In the genomic region with DNA sequence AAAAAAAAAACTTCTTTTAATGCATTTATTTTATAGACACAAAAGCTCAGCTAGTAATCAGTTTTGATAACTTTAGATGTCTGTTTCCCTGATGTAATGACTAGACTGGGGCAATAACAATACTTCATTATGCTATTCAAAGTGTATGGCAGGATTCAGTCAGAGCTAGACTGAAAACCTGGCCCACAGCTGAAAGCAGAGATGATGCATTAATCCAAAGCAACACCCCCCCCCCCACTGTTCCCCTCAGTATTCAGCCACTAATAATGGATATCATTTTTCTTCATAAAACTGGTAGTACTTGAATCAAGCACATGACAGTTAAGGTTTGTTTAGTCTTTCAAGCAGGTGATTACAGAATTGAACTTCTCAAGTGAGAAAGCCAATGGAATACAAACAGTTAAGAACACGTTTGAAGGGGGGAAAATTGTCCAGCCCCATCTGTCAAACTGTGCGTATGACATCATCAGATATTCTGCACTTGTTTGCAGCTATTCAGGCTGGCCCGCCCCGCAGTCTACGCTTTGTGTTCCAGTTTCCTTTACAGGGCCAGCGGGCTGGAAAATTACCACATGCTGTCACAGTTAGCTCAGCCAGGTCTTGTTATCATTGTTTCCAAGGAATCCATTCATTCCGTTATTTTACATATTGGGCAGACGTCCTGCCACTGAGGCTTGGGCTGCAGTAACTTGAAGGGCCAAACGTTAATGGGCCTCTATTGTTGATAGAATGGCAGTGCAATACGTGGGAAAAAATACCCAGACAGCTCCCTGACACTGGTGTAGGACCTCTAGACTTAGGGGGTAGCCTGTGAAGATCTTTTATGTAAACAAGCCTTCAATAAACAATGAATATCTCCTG, we compare ENCODE assay signal across 8 mouse cellular contexts.
A peak's percentile ranks its signal among the peaks of the same experiment; 100 is the strongest.
DNase-seq lines count a peak whose midpoint lies in the region; ATAC-seq lines count a peak whose summit lies in the region.
"Had no signal": no experiment of that assay in that cellular context is flagged by ENCODE, and none has a peak within 500 bp of the region (broad histone marks: within the 10 kb centered on the region; RNA-seq: fewer than 3 reads in every experiment).

No protein-coding gene starts in this region.

- H3K36me3 ChIP-seq in hindbrain, embryonic 11.5 days (ENCODE audit: control insufficient read depth, insufficient read depth, low read length): no peaks in the 10 kb centered on the region
- no peaks in the 10 kb centered on the region for H3K36me3 ChIP-seq in lung, embryonic 16.5 days (ENCODE audit: control insufficient read depth, insufficient read depth, low read length)
- H3K36me3 ChIP-seq: liver, embryonic 13.5 days had no signal

- no peaks in the 10 kb centered on the region for H3K4me1 ChIP-seq in hindbrain, embryonic 11.5 days (replicated peaks; ENCODE audit: control insufficient read depth, insufficient read depth, low read length)
- H3K4me1 ChIP-seq in lung, embryonic 16.5 days (replicated peaks; ENCODE audit: control insufficient read depth, insufficient read depth, low read length): no peaks in the 10 kb centered on the region
- H3K4me1 ChIP-seq: liver, embryonic 13.5 days had no signal

- peak overlapping the region; percentile 74 for H3K27ac ChIP-seq in hindbrain, embryonic 11.5 days (ENCODE audit: low read depth, low read length)
- no peak overlapping the region for H3K27ac ChIP-seq in lung, embryonic 16.5 days (ENCODE audit: low read length)
- H3K27ac ChIP-seq: liver, embryonic 13.5 days had no signal

- 14% methylated on average over 10 of the region's 10 CpGs for WGBS in hindbrain, embryonic 11.5 days
- WGBS in lung, embryonic 16.5 days: 36% methylated on average over 10 of the region's 10 CpGs

- H3K4me3 ChIP-seq in hindbrain, embryonic 11.5 days (ENCODE audit: low read depth, low read length): no peak overlapping the region
- H3K4me3 ChIP-seq in lung, embryonic 16.5 days (ENCODE audit: low read length): no peak overlapping the region
- H3K4me3 ChIP-seq: liver, embryonic 13.5 days had no signal

- ATAC-seq in hindbrain, embryonic 11.5 days (ENCODE audit: low FRiP score): peak; percentile 98
- 0 out of 2 replicates have a peak, but pooled peaks have one; percentile 17 for ATAC-seq in lung, embryonic 16.5 days (ENCODE audit: low read depth)
- no peak for ATAC-seq in granulocyte monocyte progenitor cell, adult 5-6 weeks (replicated peaks; ENCODE audit: poor library complexity, severe bottlenecking)

- no peak overlapping the region for H3K4me2 ChIP-seq in hindbrain, embryonic 11.5 days (replicated peaks; ENCODE audit: low read depth, low read length)
- no peak overlapping the region for H3K4me2 ChIP-seq in lung, embryonic 16.5 days (ENCODE audit: low read depth, low read length)
- H3K4me2 ChIP-seq: liver, embryonic 13.5 days had no signal

- no peak overlapping the region for H3K9ac ChIP-seq in hindbrain, embryonic 11.5 days (ENCODE audit: low read depth, low read length)
- no peak overlapping the region for H3K9ac ChIP-seq in lung, embryonic 16.5 days (ENCODE audit: low read length)
- H3K9ac ChIP-seq: liver, embryonic 13.5 days had no signal

- peak; percentile 78 to 87 for DNase-seq in cerebellum, adult 18-20 months
- DNase-seq in embryo, embryonic 9.5 days (ENCODE audit: extremely low spot score): peak; percentile 67
- DNase-seq in hindbrain, embryonic 11.5 days (ENCODE audit: low spot score): peak; percentile 87
- peak; percentile 21 to 41 for DNase-seq in right cerebral cortex, adult 2 months (ENCODE audit: low spot score in 2 of 2)
- no peak for DNase-seq in kidney, adult 9 months
- DNase-seq: liver, embryonic 13.5 days had no signal

- H3K9me3 ChIP-seq in hindbrain, embryonic 11.5 days (ENCODE audit: control insufficient read depth, low read length): no peaks in the 10 kb centered on the region
- H3K9me3 ChIP-seq in lung, embryonic 16.5 days (ENCODE audit: control insufficient read depth, low read length): no peaks in the 10 kb centered on the region
- H3K9me3 ChIP-seq: liver, embryonic 13.5 days had no signal

- no peaks in the 10 kb centered on the region for H3K27me3 ChIP-seq in hindbrain, embryonic 11.5 days (ENCODE audit: control insufficient read depth, insufficient read depth, low read length)
- no peaks in the 10 kb centered on the region for H3K27me3 ChIP-seq in lung, embryonic 16.5 days (ENCODE audit: control insufficient read depth, insufficient read depth, low read depth, low read length)
- H3K27me3 ChIP-seq: liver, embryonic 13.5 days had no signal
